Mouse (Mus musculus): ENCODE data around the gene Emp3. TPM values are rescaled to one million over a fixed set of nuclear protein-coding genes. Genes with fewer than 3 reads are reported as not detected.

Gene Emp3
- polyA plus RNA-seq, 1 experiment from 2014 or later = 295 TPM

- Histone ChIP-seq H3K27me3 (ENCODE audit: control insufficient read depth, insufficient read depth, low read length) (no peaks in the 10 kb centered on the region), H3K9me3 (ENCODE audit: control insufficient read depth, low read depth, low read length) (no peaks in the 10 kb centered on the region), H3K4me2 (replicated peaks; ENCODE audit: low read depth, low read length) (peak overlapping the region; percentile 76), H3K4me3 (ENCODE audit: low read depth, low read length) (peak overlapping the region; percentile 53; the same call in 1 of the 2 replicates), H3K9ac (replicated peaks; ENCODE audit: low read depth, low read length) (no peak overlapping the region), H3K36me3 (ENCODE audit: control insufficient read depth, insufficient read depth, low read length) (peaks cover 10% of the 10 kb centered on the region; the same call in 1 of the 2 replicates), H3K27ac (ENCODE audit: low read length) (peak overlapping the region; percentile 96; the same call in 1 of the 2 replicates), H3K4me1 (ENCODE audit: control insufficient read depth, insufficient read depth, low read length) (peaks cover 63% of the 10 kb centered on the region)
- WGBS = 67% methylated on average over 14 of the region's 14 CpGs
- no peak for ATAC-seq (ENCODE audit: insufficient number of reproducible peaks, insufficient read depth, low FRiP score, low read depth)
These were observed 2.0 kb downstream of the Emp3 start for GRCm38 (mm10) chr7:45919083-45919671.

- no peak for ATAC-seq (ENCODE audit: insufficient number of reproducible peaks, insufficient read depth, low FRiP score, low read depth)
- no peak overlapping the region; the same call in 1 of the 2 replicates for H3K9ac ChIP-seq (replicated peaks; ENCODE audit: low read depth, low read length)
These were observed 3.3 kb downstream of the Emp3 start for GRCm38 (mm10) chr7:45917926-45918325.

GRCm38 (mm10) chr7:45917004-45917704 lies 4.0 kb downstream of the Emp3 start:
- no peaks in the 10 kb centered on the region for H3K27me3 ChIP-seq (ENCODE audit: control insufficient read depth, insufficient read depth, low read length)
- H3K4me3 ChIP-seq (ENCODE audit: low read depth, low read length) = peak overlapping the region; percentile 12
- ATAC-seq (ENCODE audit: insufficient number of reproducible peaks, insufficient read depth, low FRiP score, low read depth) = peak; percentile 10; the same call in 1 of the 2 replicates
- H3K4me2 ChIP-seq (replicated peaks; ENCODE audit: low read depth, low read length) = peak overlapping the region; percentile 46
- no peak overlapping the region; the same call in 1 of the 2 replicates for H3K9ac ChIP-seq (replicated peaks; ENCODE audit: low read depth, low read length)
- peak overlapping the region; percentile 91 for H3K27ac ChIP-seq (ENCODE audit: low read length)
- H3K4me1 ChIP-seq (ENCODE audit: control insufficient read depth, insufficient read depth, low read length) = peaks cover 50% of the 10 kb centered on the region
- WGBS = 9% methylated on average over 13 of the region's 13 CpGs
- H3K9me3 ChIP-seq (ENCODE audit: control insufficient read depth, low read depth, low read length) = no peaks in the 10 kb centered on the region
- peaks cover 10% of the 10 kb centered on the region; the same call in 1 of the 2 replicates for H3K36me3 ChIP-seq (ENCODE audit: control insufficient read depth, insufficient read depth, low read length)

More at GRCm38 (mm10) chr7:45917926-45918325, 3.3 kb downstream of the Emp3 start:
- Histone ChIP-seq H3K4me3 (ENCODE audit: low read depth, low read length) (no peak overlapping the region), H3K36me3 (ENCODE audit: control insufficient read depth, insufficient read depth, low read length) (peaks cover 10% of the 10 kb centered on the region; the same call in 1 of the 2 replicates), H3K27ac (ENCODE audit: low read length) (peak overlapping the region; percentile 91; the same call in 1 of the 2 replicates), H3K4me2 (replicated peaks; ENCODE audit: low read depth, low read length) (0 out of 2 replicates have a peak overlapping the region, but pooled peaks have one; percentile 46), H3K27me3 (ENCODE audit: control insufficient read depth, insufficient read depth, low read length) (no peaks in the 10 kb centered on the region), H3K9me3 (ENCODE audit: control insufficient read depth, low read depth, low read length) (no peaks in the 10 kb centered on the region), H3K4me1 (ENCODE audit: control insufficient read depth, insufficient read depth, low read length) (peaks cover 57% of the 10 kb centered on the region)
- WGBS = 77% methylated on average over 15 of the region's 15 CpGs

- ATAC-seq (ENCODE audit: insufficient number of reproducible peaks, insufficient read depth, low FRiP score, low read depth) = peak; percentile 84
- H3K36me3 ChIP-seq (ENCODE audit: control insufficient read depth, insufficient read depth, low read length) = peaks cover 10% of the 10 kb centered on the region; the same call in 1 of the 2 replicates
- WGBS = 27% methylated on average over 26 of the region's 26 CpGs
- H3K27ac ChIP-seq (ENCODE audit: low read length) = peak overlapping the region; percentile 91
- H3K4me3 ChIP-seq (ENCODE audit: low read depth, low read length) = peak overlapping the region; percentile 27
- peak overlapping the region; percentile 46 for H3K4me2 ChIP-seq (replicated peaks; ENCODE audit: low read depth, low read length)
- peaks cover 42% of the 10 kb centered on the region for H3K4me1 ChIP-seq (ENCODE audit: control insufficient read depth, insufficient read depth, low read length)
- H3K27me3 ChIP-seq (ENCODE audit: control insufficient read depth, insufficient read depth, low read length) = no peaks in the 10 kb centered on the region
- no peaks in the 10 kb centered on the region for H3K9me3 ChIP-seq (ENCODE audit: control insufficient read depth, low read depth, low read length)
- H3K9ac ChIP-seq (replicated peaks; ENCODE audit: low read depth, low read length) = peak overlapping the region; percentile 33; the same call in 1 of the 2 replicates
These were observed 4.9 kb downstream of the Emp3 start for GRCm38 (mm10) chr7:45916056-45917003.

- Histone ChIP-seq H3K4me2 (replicated peaks; ENCODE audit: low read depth, low read length) (no peak overlapping the region), H3K9ac (replicated peaks; ENCODE audit: low read depth, low read length) (no peak overlapping the region), H3K27ac (ENCODE audit: low read length) (no peak overlapping the region; the same call in 1 of the 2 replicates), H3K27me3 (ENCODE audit: control insufficient read depth, insufficient read depth, low read length) (no peaks in the 10 kb centered on the region), H3K9me3 (ENCODE audit: control insufficient read depth, low read depth, low read length) (no peaks in the 10 kb centered on the region), H3K36me3 (ENCODE audit: control insufficient read depth, insufficient read depth, low read length) (peaks cover 10% of the 10 kb centered on the region; the same call in 1 of the 2 replicates), H3K4me3 (ENCODE audit: low read depth, low read length) (no peak overlapping the region), H3K4me1 (ENCODE audit: control insufficient read depth, insufficient read depth, low read length) (peaks cover 39% of the 10 kb centered on the region)
- no peak for ATAC-seq (ENCODE audit: insufficient number of reproducible peaks, insufficient read depth, low FRiP score, low read depth)
- 78% methylated on average over 5 of the region's 5 CpGs for WGBS
These were observed 6.2 kb downstream of the Emp3 start for GRCm38 (mm10) chr7:45915011-45915410.

- no peak for ATAC-seq (ENCODE audit: insufficient number of reproducible peaks, insufficient read depth, low FRiP score, low read depth)
- H3K9me3 ChIP-seq (ENCODE audit: control insufficient read depth, low read depth, low read length) = no peaks in the 10 kb centered on the region
- H3K36me3 ChIP-seq (ENCODE audit: control insufficient read depth, insufficient read depth, low read length) = peaks cover 8% of the 10 kb centered on the region; the same call in 1 of the 2 replicates
- no peak overlapping the region for H3K27ac ChIP-seq (ENCODE audit: low read length)
- no peak overlapping the region for H3K9ac ChIP-seq (replicated peaks; ENCODE audit: low read depth, low read length)
- no peak overlapping the region for H3K4me3 ChIP-seq (ENCODE audit: low read depth, low read length)
- H3K4me1 ChIP-seq (ENCODE audit: control insufficient read depth, insufficient read depth, low read length) = peaks cover 31% of the 10 kb centered on the region
- H3K4me2 ChIP-seq (replicated peaks; ENCODE audit: low read depth, low read length) = no peak overlapping the region
- 82% methylated on average over 6 of the region's 6 CpGs for WGBS
- no peaks in the 10 kb centered on the region for H3K27me3 ChIP-seq (ENCODE audit: control insufficient read depth, insufficient read depth, low read length)
These were observed 7.1 kb downstream of the Emp3 start for GRCm38 (mm10) chr7:45914067-45914466.

GRCm38 (mm10) chr7:45909145-45909544 lies 12.1 kb downstream of the Emp3 start:
- WGBS = 94% methylated on average over 16 of the region's 16 CpGs
- Histone ChIP-seq H3K4me2 (replicated peaks; ENCODE audit: low read depth, low read length) (no peak overlapping the region), H3K4me3 (ENCODE audit: low read depth, low read length) (no peak overlapping the region), H3K36me3 (ENCODE audit: control insufficient read depth, insufficient read depth, low read length) (no peaks in the 10 kb centered on the region), H3K9ac (replicated peaks; ENCODE audit: low read depth, low read length) (no peak overlapping the region), H3K27ac (ENCODE audit: low read length) (no peak overlapping the region), H3K27me3 (ENCODE audit: control insufficient read depth, insufficient read depth, low read length) (no peaks in the 10 kb centered on the region), H3K9me3 (ENCODE audit: control insufficient read depth, low read depth, low read length) (no peaks in the 10 kb centered on the region), H3K4me1 (ENCODE audit: control insufficient read depth, insufficient read depth, low read length) (no peaks in the 10 kb centered on the region)
- ATAC-seq (ENCODE audit: insufficient number of reproducible peaks, insufficient read depth, low FRiP score, low read depth) = no peak

GRCm38 (mm10) chr7:45908384-45908783 lies 12.8 kb downstream of the Emp3 start:
- Histone ChIP-seq H3K9ac (replicated peaks; ENCODE audit: low read depth, low read length) (no peak overlapping the region), H3K27me3 (ENCODE audit: control insufficient read depth, insufficient read depth, low read length) (no peaks in the 10 kb centered on the region), H3K36me3 (ENCODE audit: control insufficient read depth, insufficient read depth, low read length) (no peaks in the 10 kb centered on the region), H3K4me2 (replicated peaks; ENCODE audit: low read depth, low read length) (no peak overlapping the region), H3K27ac (ENCODE audit: low read length) (no peak overlapping the region), H3K4me3 (ENCODE audit: low read depth, low read length) (no peak overlapping the region), H3K9me3 (ENCODE audit: control insufficient read depth, low read depth, low read length) (no peaks in the 10 kb centered on the region), H3K4me1 (ENCODE audit: control insufficient read depth, insufficient read depth, low read length) (no peaks in the 10 kb centered on the region)
- no peak for ATAC-seq (ENCODE audit: insufficient number of reproducible peaks, insufficient read depth, low FRiP score, low read depth)
